Mouse (Mus musculus) ES-E14 (cell line): ENCODE data around the gene Kcnq5. TPM values are rescaled to one million over a fixed set of nuclear protein-coding genes. Genes with fewer than 3 reads are reported as not detected.

ENCODE experiments used
- DNase-seq: peaks from one replicate; pipeline ENCODE4 v3.0.0-alpha.2; 2013; ENCODE audit warnings: low read depth, low spot score
- H3K27ac ChIP-seq: 2 replicates; pipeline ENCODE4 v1.5.1; 2012; ENCODE audit warnings: low read depth, mild to moderate bottlenecking, low read length, moderate library complexity, mixed read lengths; ENCODE audit not compliant: poor library complexity, insufficient read depth, severe bottlenecking
- H3K36me3 ChIP-seq: 2 replicates; pipeline ENCODE4 v1.6.1; 2012; ENCODE audit warnings: mild to moderate bottlenecking, low read length, moderate library complexity, mixed read lengths; ENCODE audit not compliant: control insufficient read depth, poor library complexity, insufficient read depth, severe bottlenecking
- H3K4me1 ChIP-seq, 2 experiments: fragments of 150-350 bp in 1 of 2; sonication (generic) in 1 of 2; 2 replicates each; pipeline ENCODE4 v1.6.1; 2012; ENCODE audit warnings: low read length in 2 of 2, mild to moderate bottlenecking in 1 of 2, mixed read lengths in 1 of 2; ENCODE audit not compliant: control insufficient read depth in 2 of 2, insufficient read depth in 2 of 2, poor library complexity in 1 of 2
- H3K4me3 ChIP-seq, 2 experiments: fragments of 150-350 bp in 1 of 2; sonication (generic) in 1 of 2; 2 replicates each; pipeline ENCODE4 v1.5.1; 2012; ENCODE audit warnings: low read length in 2 of 2, low read depth in 1 of 2, mild to moderate bottlenecking in 1 of 2, mixed read lengths in 1 of 2; ENCODE audit not compliant: insufficient read depth in 1 of 2, poor library complexity in 1 of 2, severe bottlenecking in 1 of 2
- H3K9ac ChIP-seq: 2 replicates; pipeline ENCODE4 v1.6.1; 2012; ENCODE audit warnings: low read depth, mild to moderate bottlenecking, low read length, mixed read lengths; ENCODE audit not compliant: poor library complexity, insufficient read depth, severe bottlenecking
- H3K9me3 ChIP-seq: fragments of 150-350 bp; sonication (generic); 2 replicates; pipeline ENCODE4 v1.6.1; 2012; ENCODE audit warnings: low read depth, mild to moderate bottlenecking, low read length; ENCODE audit not compliant: control insufficient read depth, insufficient read depth
- CHD2 ChIP-seq: IDR thresholded peaks from 2 replicates; pipeline ENCODE4 v1.6.1; 2014; ENCODE audit warnings: mild to moderate bottlenecking, low read depth, low read length, inconsistent platforms
- HCFC1 ChIP-seq: IDR thresholded peaks from 2 replicates; pipeline ENCODE4 v1.6.1; 2012; ENCODE audit warnings: low read length, inconsistent platforms, borderline replicate concordance; ENCODE audit not compliant: insufficient read depth
- MAFK ChIP-seq: IDR thresholded peaks from 2 replicates; pipeline ENCODE4 v1.6.1; 2014; ENCODE audit warnings: mild to moderate bottlenecking, low read depth, low read length, inconsistent platforms; ENCODE audit not compliant: insufficient read depth
- ZC3H11A ChIP-seq: IDR thresholded peaks from 2 replicates; pipeline ENCODE4 v1.6.1; 2012; ENCODE audit warnings: low read depth, mild to moderate bottlenecking, inconsistent platforms, low read length, borderline replicate concordance
- ZNF384 ChIP-seq: IDR thresholded peaks from 2 replicates; pipeline ENCODE4 v1.6.1; 2012; ENCODE audit warnings: low read depth, low read length, inconsistent platforms
- in situ Hi-C, 2 experiments: fragments of 600-800 bp; cut with MboI; formaldehyde crosslinking; loops; one replicate each; pipeline ENCODE4 v1.15.1; 2025; ENCODE audit warnings: low sequenced_read_pairs in 2 of 2, inconsistent platforms in 1 of 2; ENCODE audit not compliant: unreplicated experiment in 2 of 2
- total RNA-seq: library from RNA; depleted of rRNA; stranded (reverse); fragments of 300-350 nt; gene quantifications from 2 replicates; pipeline ENCODE4 v1.2.3, GENCODE M21; 2012

Gene Kcnq5
- total RNA-seq, 1 experiment = 0.45 TPM

DNA sequence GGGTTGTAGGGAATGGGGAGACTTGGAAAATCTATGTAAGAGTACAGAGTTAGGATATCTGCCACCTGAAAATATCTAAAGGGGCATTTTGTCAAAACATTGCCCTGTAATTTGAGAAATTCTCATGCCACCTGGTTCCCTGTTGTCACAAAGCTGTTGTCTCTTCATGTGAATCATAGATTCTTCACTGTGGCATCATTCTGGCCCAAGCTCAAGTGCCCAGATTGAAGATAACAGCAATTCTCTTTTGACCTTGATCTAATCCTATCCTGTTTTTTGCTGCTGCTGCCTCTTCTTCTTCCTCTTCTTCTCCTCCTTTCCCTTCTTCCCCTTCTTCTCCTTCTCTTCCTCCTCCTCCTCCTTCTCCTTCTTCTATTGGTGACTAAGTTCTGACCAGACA lies 240.5 kb downstream of the Kcnq5 start:
- Histone ChIP-seq H3K9ac (no peak overlapping the region), H3K9me3 (no peaks in the 10 kb centered on the region), H3K36me3 (no peaks in the 10 kb centered on the region), H3K4me1 (no peaks in the 10 kb centered on the region), H3K27ac (no peak overlapping the region), H3K4me3 (no peak overlapping the region)
- in situ Hi-C loops = no loop called here
- DNase-seq = no peak
- TF ChIP-seq HCFC1 (no peak), MAFK (no peak), ZC3H11A (no peak), ZNF384 (no peak), CHD2 (no peak)

GRCm38 (mm10) chr1:21714816-21715215 lies 246.9 kb downstream of the Kcnq5 start:
- TF ChIP-seq MAFK (no peak), ZNF384 (no peak), HCFC1 (no peak), ZC3H11A (no peak), CHD2 (no peak)
- in situ Hi-C loops = no loop called here
- Histone ChIP-seq H3K4me1 (no peaks in the 10 kb centered on the region), H3K9me3 (no peaks in the 10 kb centered on the region), H3K4me3 (no peak overlapping the region), H3K36me3 (no peaks in the 10 kb centered on the region), H3K27ac (no peak overlapping the region), H3K9ac (no peak overlapping the region)
- peak; percentile 41 for DNase-seq

DNA sequence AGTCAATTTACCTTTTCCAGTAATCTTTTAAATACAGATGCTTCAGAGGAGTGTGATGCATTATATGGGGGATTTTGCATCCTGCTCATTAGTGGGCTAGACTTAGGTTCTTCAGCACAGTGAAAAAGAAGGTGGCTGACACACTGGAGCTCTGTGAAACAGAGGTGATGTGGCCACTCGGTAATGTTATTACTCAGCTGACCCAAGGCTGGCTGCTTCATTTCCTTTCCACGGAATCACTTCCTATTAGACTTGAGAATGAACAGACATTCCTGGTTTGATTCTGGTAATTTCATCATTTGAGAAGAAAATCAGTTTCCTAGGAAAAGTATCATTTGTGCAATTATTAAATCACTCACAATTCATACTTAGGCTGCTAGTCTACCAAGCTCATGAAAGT lies 249.0 kb downstream of the Kcnq5 start:
- TF ChIP-seq ZC3H11A (no peak), MAFK (no peak), ZNF384 (no peak)
- DNase-seq = no peak
- Histone ChIP-seq H3K4me3 (no peak overlapping the region), H3K9ac (no peak overlapping the region), H3K27ac (no peak overlapping the region), H3K36me3 (no peaks in the 10 kb centered on the region), H3K4me1 (no peaks in the 10 kb centered on the region), H3K9me3 (no peaks in the 10 kb centered on the region)
- in situ Hi-C loops = no loop called here

- Histone ChIP-seq H3K9ac (no peak overlapping the region), H3K27ac (no peak overlapping the region), H3K9me3 (no peaks in the 10 kb centered on the region), H3K4me1 (no peaks in the 10 kb centered on the region), H3K36me3 (no peaks in the 10 kb centered on the region), H3K4me3 (no peak overlapping the region)
- in situ Hi-C loops = no loop called here
- no peak for DNase-seq
- TF ChIP-seq CHD2 (no peak), MAFK (no peak), ZNF384 (no peak), ZC3H11A (no peak), HCFC1 (no peak)
These were observed 271.3 kb downstream of the Kcnq5 start for GRCm38 (mm10) chr1:21690458-21690857.

DNA sequence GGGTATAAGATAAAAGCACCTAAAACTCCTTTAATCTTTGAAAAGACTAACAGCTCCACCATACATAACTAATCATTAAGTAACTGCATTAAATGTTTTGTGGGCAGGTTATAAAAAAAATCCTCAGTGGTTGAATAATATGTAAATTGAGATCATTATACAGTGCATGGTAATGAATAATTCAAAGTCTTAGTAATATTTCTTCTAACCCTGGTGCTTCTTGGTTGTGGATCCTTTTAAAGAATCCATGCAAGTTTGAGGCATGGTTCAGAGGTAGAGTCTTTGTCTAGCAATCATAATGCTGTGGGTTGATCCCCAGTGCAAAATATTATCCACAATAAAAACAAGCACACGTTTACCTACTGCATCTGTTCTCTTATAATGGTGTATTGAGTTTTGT lies 272.8 kb downstream of the Kcnq5 start:
- no peak overlapping the region for H3K27ac ChIP-seq
- no peaks in the 10 kb centered on the region for H3K9me3 ChIP-seq
- H3K36me3 ChIP-seq = no peaks in the 10 kb centered on the region
- no peak for TF ChIP-seq ZC3H11A
- no peak for TF ChIP-seq HCFC1
- TF ChIP-seq CHD2 = no peak
- TF ChIP-seq ZNF384 = no peak
- no peak for TF ChIP-seq MAFK
- no peak overlapping the region for H3K9ac ChIP-seq
- H3K4me3 ChIP-seq = no peak overlapping the region
- H3K4me1 ChIP-seq = no peaks in the 10 kb centered on the region
- DNase-seq = no peak
- in situ Hi-C loops = no loop called here
